Mouse (Mus musculus) megakaryocyte-erythroid progenitor cell, adult 5-6 weeks (primary cell): Measurements from ENCODE around the gene Cul7. TPM values are rescaled to one million over a fixed set of nuclear protein-coding genes. Genes with fewer than 3 reads are reported as not detected.
A peak's percentile ranks its signal among the peaks of the same experiment; 100 is the strongest.

Experiments
- ATAC-seq: replicated peaks from 2 replicates; pipeline ENCODE4 v1.8.0; 2016; ENCODE audit warnings: mild to moderate bottlenecking, inconsistent platforms; ENCODE audit not compliant: severe bottlenecking, poor library complexity, low FRiP score, low TSS enrichment
- total RNA-seq, 2 experiments: library from RNA; stranded (forward) in 1 of 2; stranded (reverse) in 1 of 2; fragments of 200-1000, 215-1000 nt in 1 of 2; fragments of >200 nt in 1 of 2; fragmentation: Nextera tagmentation in 1 of 2; gene quantifications; 2 replicates each; pipeline ENCODE4 v1.2.3; 2014 to 2017

Gene Cul7
- total RNA-seq, 2 experiments from 2014 or later: 6.6 to 12.6 TPM

- ATAC-seq: no peak
These were observed 49.8 kb downstream of the Cul7 start for GRCm38 (mm10) chr17:46699912-46700311.

DNA sequence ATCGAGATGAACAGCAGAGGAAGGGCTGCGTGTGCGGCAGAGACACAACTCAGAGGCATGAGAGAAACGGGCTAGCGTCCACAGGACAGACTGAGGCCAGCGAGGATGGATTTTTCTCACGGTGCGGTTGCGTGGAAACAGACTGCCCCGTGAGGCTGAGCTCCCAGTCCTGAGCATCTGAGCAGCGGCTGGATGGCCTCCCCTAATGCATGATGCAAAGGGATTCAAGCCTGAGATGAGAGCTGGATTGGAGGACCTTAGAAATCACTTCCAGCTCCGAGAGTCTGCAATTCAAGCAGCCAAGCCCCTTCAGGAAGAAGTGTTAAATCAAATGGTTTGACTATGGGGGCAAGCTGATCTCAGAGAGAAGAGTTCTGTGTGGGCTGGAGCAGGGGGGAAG, 51.4 kb downstream of the Cul7 start:
- ATAC-seq: no peak

DNA sequence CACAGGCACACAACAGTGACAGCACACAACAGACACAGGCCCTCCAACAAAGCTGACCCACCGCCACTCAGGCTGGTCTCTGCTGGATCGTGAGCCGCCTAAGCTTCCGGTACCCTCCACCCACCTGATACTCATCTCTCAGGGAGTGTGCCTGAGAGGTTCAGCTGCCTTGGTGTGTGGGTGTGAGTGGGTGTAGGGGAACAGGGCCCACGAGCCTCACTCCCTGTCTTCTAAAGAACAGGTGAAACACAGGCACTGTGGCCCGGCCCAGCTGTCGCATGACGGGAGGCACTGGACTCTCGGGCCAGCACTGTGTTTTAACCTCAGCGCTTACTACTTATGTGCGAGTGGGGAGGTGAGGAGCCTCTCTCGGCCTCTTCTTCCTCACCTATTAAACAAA, 52.0 kb downstream of the Cul7 start:
- ATAC-seq: no peak

DNA sequence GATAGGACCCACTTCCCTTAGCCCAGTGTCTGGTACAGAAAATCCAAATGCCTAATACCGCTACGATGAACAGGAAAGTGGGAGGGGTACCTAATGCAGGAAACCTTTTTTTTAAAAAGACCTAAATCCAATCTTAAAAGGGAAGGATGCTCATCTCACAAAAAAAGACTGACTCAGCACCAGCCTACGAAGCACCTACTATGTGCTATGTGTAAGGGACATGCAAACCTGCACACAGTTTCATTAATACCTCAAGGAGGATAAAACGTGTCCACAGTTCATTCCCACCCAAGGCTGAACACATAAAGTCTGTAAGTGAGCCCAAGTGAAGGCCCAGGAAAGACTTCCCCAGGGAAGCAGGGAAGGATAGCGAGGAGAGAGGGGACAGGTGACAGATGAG, 52.4 kb downstream of the Cul7 start:
- ATAC-seq: no peak

GRCm38 (mm10) chr17:46703971-46704886, 54.1 kb downstream of the Cul7 start:
- no peak for ATAC-seq

GRCm38 (mm10) chr17:46704887-46705835, 55.0 kb downstream of the Cul7 start, which contains the start of gene Ppp2r5d:
TSS of gene Ppp2r5d (minus strand) at chr17:46705111.
- peak; percentile 97 for ATAC-seq

GRCm38 (mm10) chr17:46706375-46707089, 56.4 kb downstream of the Cul7 start:
- no peak for ATAC-seq

DNA sequence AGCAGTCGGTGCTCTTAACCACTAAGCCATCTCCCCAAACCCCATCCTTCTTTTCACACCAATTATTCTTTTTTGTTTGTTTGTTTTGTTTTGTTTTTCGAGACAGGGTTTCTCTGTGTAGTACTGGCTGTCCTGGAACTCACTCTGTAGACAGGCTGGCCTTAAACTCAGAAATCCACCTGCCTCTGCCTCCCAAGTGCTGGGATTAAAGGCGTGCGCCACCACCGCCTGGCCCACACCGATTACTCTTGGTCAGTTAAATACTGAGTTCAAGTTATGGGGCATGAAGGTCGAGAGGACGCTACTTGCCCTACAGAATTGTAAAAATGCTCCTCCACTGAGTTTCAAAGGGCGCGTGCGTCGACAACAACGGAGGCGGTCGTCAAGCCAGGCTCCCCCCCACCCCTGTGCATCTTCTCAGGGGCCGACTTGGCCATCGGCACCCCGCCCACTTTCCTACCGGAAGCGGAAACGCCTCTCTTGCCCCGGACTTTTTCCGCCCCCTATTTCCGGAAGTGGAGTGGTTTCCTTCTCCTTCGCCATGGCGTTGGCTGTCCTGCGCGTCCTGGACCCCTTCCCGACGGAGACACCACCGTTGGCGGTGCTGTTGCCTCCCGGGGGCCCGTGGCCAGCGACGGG, 60.9 kb downstream of the Cul7 start, which contains the start of gene Pex6:
TSS of gene Pex6 (plus strand) at position 505 of the 639 bp plus-strand sequence.
- peak; percentile 92 for ATAC-seq

DNA sequence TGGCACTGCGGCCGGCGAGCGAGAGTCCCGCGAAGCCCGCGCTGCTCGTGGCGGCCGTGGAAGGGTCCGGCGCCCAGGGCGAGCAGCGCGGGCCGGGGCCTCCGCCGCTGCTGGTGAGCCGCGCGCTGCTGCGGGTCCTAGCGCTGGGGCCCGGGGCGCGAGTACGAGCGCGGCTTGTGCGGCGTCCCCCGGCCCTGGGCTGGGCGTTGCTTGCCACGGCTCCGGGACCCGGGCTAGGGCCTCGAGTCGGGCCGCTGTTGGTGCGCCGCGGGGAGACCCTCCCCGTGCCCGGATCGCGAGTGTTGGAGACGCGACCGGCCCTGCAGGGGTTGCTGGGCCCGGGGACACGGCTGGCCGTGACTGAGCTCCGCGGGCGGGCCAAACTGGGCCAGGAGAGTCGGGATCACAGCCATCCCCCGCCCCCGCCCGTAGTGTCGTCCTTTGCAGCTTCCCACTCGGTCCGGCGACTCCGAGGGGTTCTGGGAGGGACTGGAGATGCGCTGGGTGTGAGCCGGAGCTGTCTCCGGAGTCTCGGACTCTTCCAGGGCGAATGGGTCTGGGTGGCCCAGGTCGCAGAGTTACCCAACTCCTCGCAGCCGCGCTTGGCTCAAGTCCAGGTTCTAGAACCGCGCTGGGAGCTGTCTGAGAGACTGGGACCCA, 61.6 kb downstream of the Cul7 start:
- ATAC-seq: peak; percentile 33; the same call in 1 of the 2 replicates

DNA sequence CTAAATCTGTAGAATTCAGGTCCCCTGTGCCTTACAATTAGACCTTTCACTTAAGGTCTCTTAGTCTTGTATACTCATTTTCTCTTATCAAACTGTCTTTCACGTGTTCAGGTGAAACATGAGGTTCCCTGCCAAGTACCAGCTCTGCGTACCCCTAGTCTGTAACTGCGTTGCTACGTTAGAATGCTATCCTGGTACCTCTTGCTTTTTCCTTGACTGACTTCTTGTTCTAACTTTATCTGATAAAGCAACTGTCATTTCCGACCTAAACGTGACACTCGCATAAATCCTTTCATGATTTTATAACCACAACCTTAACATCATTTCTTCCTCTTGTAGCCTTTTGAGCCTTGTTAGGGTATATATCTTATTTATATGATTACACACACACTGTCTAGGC, 62.3 kb downstream of the Cul7 start:
- no peak for ATAC-seq

DNA sequence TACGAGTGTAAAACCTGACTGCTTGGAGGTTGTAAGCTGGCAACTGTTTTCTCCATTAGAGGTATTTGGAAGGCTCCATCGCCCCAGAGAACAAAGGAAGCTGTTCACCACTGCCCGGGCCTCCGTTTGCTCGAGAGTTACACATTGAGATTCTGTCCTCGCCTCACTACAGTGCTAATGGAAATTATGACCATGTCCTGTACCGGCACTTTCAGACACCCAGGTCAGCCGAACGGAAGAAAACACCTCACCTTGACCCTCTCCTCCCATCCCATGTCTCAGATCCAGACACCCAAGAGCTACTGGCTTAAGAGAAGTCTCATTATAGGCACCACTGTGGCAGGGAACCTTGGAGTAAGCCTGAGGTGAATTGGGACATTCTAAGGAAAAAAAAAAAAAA, 63.7 kb downstream of the Cul7 start:
- ATAC-seq: no peak

Other genes with a start within 250 kb of the Cul7 start
- gene Crip3, start 221.4 kb upstream of the Cul7 start, total RNA-seq (2014; fragmentation: Nextera tagmentation): not detected in 2 replicates
- not detected in 2 replicates for gene Crip3, start 221.4 kb upstream of the Cul7 start, total RNA-seq (2017)
- gene Slc22a7, start 211.9 kb upstream of the Cul7 start, total RNA-seq (2014; fragmentation: Nextera tagmentation): not detected in 2 replicates
- not detected in 2 replicates for gene Slc22a7, start 211.9 kb upstream of the Cul7 start, total RNA-seq (2017)
- 0.10 TPM in 1 of 2 replicates, not detected in the other for gene Ttbk1, start 162.7 kb upstream of the Cul7 start, total RNA-seq (2014; fragmentation: Nextera tagmentation)
- 0.14 TPM in 1 of 2 replicates, not detected in the other for gene Ttbk1, start 162.7 kb upstream of the Cul7 start, total RNA-seq (2017)
- gene Dnph1, start 153.6 kb upstream of the Cul7 start, total RNA-seq (2014; fragmentation: Nextera tagmentation): 49.4 and 60.5 TPM in 2 replicates
- gene Dnph1, start 153.6 kb upstream of the Cul7 start, total RNA-seq (2017): 15.6 and 27.7 TPM in 2 replicates
- 14.1 and 19.6 TPM in 2 replicates for gene Cul9, start 103.9 kb upstream of the Cul7 start, total RNA-seq (2014; fragmentation: Nextera tagmentation)
- gene Cul9, start 103.9 kb upstream of the Cul7 start, total RNA-seq (2017): 2.5 and 4.8 TPM in 2 replicates
- gene Srf, start 94.2 kb upstream of the Cul7 start, total RNA-seq (2014; fragmentation: Nextera tagmentation): 26.2 and 44.3 TPM in 2 replicates
- 19.3 and 20.5 TPM in 2 replicates for gene Srf, start 94.2 kb upstream of the Cul7 start, total RNA-seq (2017)
- 0.12 and 0.20 TPM in 2 replicates for gene Ptk7, start 20.8 kb upstream of the Cul7 start, total RNA-seq (2014; fragmentation: Nextera tagmentation)
- 0.14 and 0.53 TPM in 2 replicates for gene Ptk7, start 20.8 kb upstream of the Cul7 start, total RNA-seq (2017)
- 5.8 and 6.9 TPM in 2 replicates for gene Klc4, start 4.3 kb upstream of the Cul7 start, total RNA-seq (2014; fragmentation: Nextera tagmentation)
- 5.6 and 5.9 TPM in 2 replicates for gene Klc4, start 4.3 kb upstream of the Cul7 start, total RNA-seq (2017)
- 74.7 and 190 TPM in 2 replicates for gene Mrpl2, start 4.1 kb upstream of the Cul7 start, total RNA-seq (2014; fragmentation: Nextera tagmentation)
- gene Mrpl2, start 4.1 kb upstream of the Cul7 start, total RNA-seq (2017): 82.2 and 97.0 TPM in 2 replicates
- 16.1 and 23.4 TPM in 2 replicates for gene Rrp36, start 24.0 kb downstream of the Cul7 start, total RNA-seq (2014; fragmentation: Nextera tagmentation)
- 60.4 and 64.8 TPM in 2 replicates for gene Rrp36, start 24.0 kb downstream of the Cul7 start, total RNA-seq (2017)
- gene Mea1, start 28.5 kb downstream of the Cul7 start, total RNA-seq (2014; fragmentation: Nextera tagmentation): 74.7 and 75.2 TPM in 2 replicates
- gene Mea1, start 28.5 kb downstream of the Cul7 start, total RNA-seq (2017): 71.6 and 85.7 TPM in 2 replicates
- 102 and 104 TPM in 2 replicates for gene Klhdc3, start 30.6 kb downstream of the Cul7 start, total RNA-seq (2014; fragmentation: Nextera tagmentation)
- 28.6 and 33.4 TPM in 2 replicates for gene Klhdc3, start 30.6 kb downstream of the Cul7 start, total RNA-seq (2017)
- gene Ppp2r5d, start 54.8 kb downstream of the Cul7 start, total RNA-seq (2014; fragmentation: Nextera tagmentation): 41.3 and 52.0 TPM in 2 replicates
- gene Ppp2r5d, start 54.8 kb downstream of the Cul7 start, total RNA-seq (2017): 35.9 and 57.2 TPM in 2 replicates
- gene Pex6, start 61.1 kb downstream of the Cul7 start, total RNA-seq (2014; fragmentation: Nextera tagmentation): 19.0 and 22.6 TPM in 2 replicates
- 7.5 and 11.7 TPM in 2 replicates for gene Pex6, start 61.1 kb downstream of the Cul7 start, total RNA-seq (2017)
- gene Gnmt, start 78.8 kb downstream of the Cul7 start, total RNA-seq (2014; fragmentation: Nextera tagmentation): 6.5 TPM in 1 of 2 replicates, not detected in the other
- gene Gnmt, start 78.8 kb downstream of the Cul7 start, total RNA-seq (2017): not detected in 2 replicates
- 23.4 and 39.6 TPM in 2 replicates for gene Cnpy3, start 101.9 kb downstream of the Cul7 start, total RNA-seq (2014; fragmentation: Nextera tagmentation)
- gene Cnpy3, start 101.9 kb downstream of the Cul7 start, total RNA-seq (2017): 28.6 and 45.3 TPM in 2 replicates
- not detected in 2 replicates for gene Ptcra, start 113.4 kb downstream of the Cul7 start, total RNA-seq (2014; fragmentation: Nextera tagmentation)
- not detected in 2 replicates for gene Ptcra, start 113.4 kb downstream of the Cul7 start, total RNA-seq (2017)
- gene 2310039H08Rik, start 122.3 kb downstream of the Cul7 start, total RNA-seq (2014; fragmentation: Nextera tagmentation): 31.1 and 31.3 TPM in 2 replicates
- gene 2310039H08Rik, start 122.3 kb downstream of the Cul7 start, total RNA-seq (2017): 11.9 TPM in 2 replicates
- 90.3 and 93.8 TPM in 2 replicates for gene Rpl7l1, start 132.3 kb downstream of the Cul7 start, total RNA-seq (2014; fragmentation: Nextera tagmentation)
- gene Rpl7l1, start 132.3 kb downstream of the Cul7 start, total RNA-seq (2017): 201 and 239 TPM in 2 replicates
- 24.6 and 28.7 TPM in 2 replicates for gene Bicral, start 208.1 kb downstream of the Cul7 start, total RNA-seq (2014; fragmentation: Nextera tagmentation)
- gene Bicral, start 208.1 kb downstream of the Cul7 start, total RNA-seq (2017): 10.4 and 16.5 TPM in 2 replicates
- 19.3 and 20.4 TPM in 2 replicates for gene Tbcc, start 240.3 kb downstream of the Cul7 start, total RNA-seq (2014; fragmentation: Nextera tagmentation)
- gene Tbcc, start 240.3 kb downstream of the Cul7 start, total RNA-seq (2017): 10.9 and 13.3 TPM in 2 replicates